ENCODE assay signal across 26 mouse cellular contexts in genomic region chr1:166467172-166467571, GRCm38 (mm10). TPM values are rescaled to one million over a fixed set of nuclear protein-coding genes. Genes with fewer than 3 reads are reported as not detected.
"Had no signal": no experiment of that assay in that cellular context is flagged by ENCODE, and none has a peak within 500 bp of the region (broad histone marks: within the 10 kb centered on the region; RNA-seq: fewer than 3 reads in every experiment).

No protein-coding gene starts in this region.

- ATAC-seq: liver, embryonic 12.5 days; liver, postnatal 0 days; lung, postnatal 0 days; midbrain, embryonic 13.5 days; midbrain, embryonic 15.5 days; midbrain, embryonic 16.5 days had no signal

- DNase-seq: left cerebral cortex, postnatal 4 days; liver; liver, embryonic 13.5 days; liver, postnatal 0 days; lung, adult 18-20 months; lung, adult 2 months; lung, embryonic 14.5 days; lung, postnatal 10 days; lung, postnatal 14 days; lung, postnatal 36 days; lung, postnatal 4 days; midbrain, embryonic 14.5 days had no signal

RNA-seq across cellular contexts. Expression of gene Gm4846, which starts 30.2 kb away (rescaled TPM):
- total RNA-seq: left cerebral cortex, adult 8-10 months; left cerebral cortex, postnatal 10 days; left cerebral cortex, postnatal 14 days; left cerebral cortex, postnatal 25 days; left cerebral cortex, postnatal 36 days; left cerebral cortex, postnatal 4 days; megakaryocyte progenitor cell, adult 5-6 weeks; megakaryocyte-erythroid progenitor cell, adult 5-6 weeks; midbrain, postnatal 0 days; monocyte, adult 5-6 weeks had no signal
